Mouse (Mus musculus) c-Kit-negative CD71-positive TER-119-positive erythroid progenitor cells, embryonic 14.5 days (primary cell): ENCODE results near the gene Erp27.
"Not testable (repeated sequence)": the region's sequence is repeated elsewhere in the genome, so short reads cannot be mapped to it uniquely, and the experiment has no call there.

ENCODE experiments used
- DNase-seq: peaks from one replicate; pipeline ENCODE4 v3.0.0-alpha.2; 2013; ENCODE audit warnings: low read depth, low spot score

Gene Erp27

GRCm38 (mm10) chr6:136922080-136922479, at the start of gene Erp27:
Gene Erp27 (minus strand): TSS chr6:136922180.
- no peak for DNase-seq

GRCm38 (mm10) chr6:136968877-136969276, 46.9 kb upstream of the Erp27 start:
- DNase-seq: not testable (repeated sequence)

- DNase-seq: no peak
Measured at GRCm38 (mm10) chr6:136967466-136967865, 45.5 kb upstream of the Erp27 start.

- no peak for DNase-seq
Measured at GRCm38 (mm10) chr6:136965912-136966311, 43.9 kb upstream of the Erp27 start.

- DNase-seq: no peak
Measured at GRCm38 (mm10) chr6:136964609-136965510, 42.9 kb upstream of the Erp27 start.

- DNase-seq: no peak
Measured at GRCm38 (mm10) chr6:136962957-136963356, 41.0 kb upstream of the Erp27 start.

- no peak for DNase-seq
Measured at GRCm38 (mm10) chr6:136959131-136959530, 37.2 kb upstream of the Erp27 start.

GRCm38 (mm10) chr6:136957062-136957461, 35.1 kb upstream of the Erp27 start:
- no peak for DNase-seq

- no peak for DNase-seq
Measured at GRCm38 (mm10) chr6:136955240-136955639, 33.3 kb upstream of the Erp27 start.

GRCm38 (mm10) chr6:136954715-136955114, 32.7 kb upstream of the Erp27 start:
- no peak for DNase-seq

GRCm38 (mm10) chr6:136954192-136954591, 32.2 kb upstream of the Erp27 start:
- no peak for DNase-seq

GRCm38 (mm10) chr6:136952930-136953329, 30.9 kb upstream of the Erp27 start:
- no peak for DNase-seq

GRCm38 (mm10) chr6:136950171-136950570, 28.2 kb upstream of the Erp27 start:
- DNase-seq: no peak

- no peak for DNase-seq
Measured at GRCm38 (mm10) chr6:136947716-136948115, 25.7 kb upstream of the Erp27 start.

GRCm38 (mm10) chr6:136946943-136947342, 25.0 kb upstream of the Erp27 start:
- no peak for DNase-seq

- no peak for DNase-seq
Measured at GRCm38 (mm10) chr6:136946241-136946640, 24.3 kb upstream of the Erp27 start.

GRCm38 (mm10) chr6:136944511-136944910, 22.5 kb upstream of the Erp27 start:
- no peak for DNase-seq

- DNase-seq: no peak
Measured at GRCm38 (mm10) chr6:136943392-136943791, 21.4 kb upstream of the Erp27 start.

GRCm38 (mm10) chr6:136942280-136942679, 20.3 kb upstream of the Erp27 start:
- DNase-seq: no peak

- no peak for DNase-seq
Measured at GRCm38 (mm10) chr6:136941051-136942021, 19.4 kb upstream of the Erp27 start, which contains the start of gene Arhgdib. Gene Arhgdib (minus strand): TSS chr6:136941899.

- no peak for DNase-seq
Measured at GRCm38 (mm10) chr6:136940188-136940960, 18.4 kb upstream of the Erp27 start.
